18 mouse cellular contexts compared by ENCODE assay signal in the genomic region with DNA sequence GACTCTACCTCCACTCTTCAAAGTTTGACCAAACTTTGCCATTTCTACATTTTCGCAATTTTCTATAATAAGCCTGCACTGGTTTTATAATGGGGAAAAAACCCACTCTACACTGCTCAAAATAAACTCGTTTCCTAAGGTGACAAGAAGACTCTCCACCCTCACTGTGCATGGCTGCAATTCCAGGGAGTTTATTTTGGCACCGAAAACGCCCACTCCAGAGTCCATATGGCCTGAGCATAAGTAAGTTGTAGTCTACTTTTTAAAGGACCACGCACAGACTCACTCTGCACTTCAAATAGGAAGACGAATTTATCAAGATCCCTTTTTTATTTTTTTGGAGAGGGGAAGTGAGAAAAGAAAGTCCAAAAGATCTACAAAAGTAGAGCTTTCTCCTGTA.
DNase-seq lines count a peak whose midpoint lies in the region; ATAC-seq lines count a peak whose summit lies in the region.
"Had no signal": no experiment of that assay in that cellular context is flagged by ENCODE, and none has a peak within 500 bp of the region (broad histone marks: within the 10 kb centered on the region; RNA-seq: fewer than 3 reads in every experiment).

No protein-coding gene starts in this region.

- no peak for ATAC-seq in erythroid progenitor cell, adult 5-6 weeks (replicated peaks; ENCODE audit: low FRiP score, poor library complexity, severe bottlenecking)
- ATAC-seq: CD4-positive, CD25-positive, alpha-beta regulatory T cell, adult 4 months; forebrain, embryonic 13.5 days; hindbrain, embryonic 16.5 days; intestine, embryonic 16.5 days; Patski had no signal

- peak; percentile 57 for DNase-seq in layer of hippocampus, adult 11-12 months (ENCODE audit: low spot score)
- no peak for DNase-seq in layer of hippocampus, postnatal 14 days (ENCODE audit: low spot score in 2 of 2)
- peak; percentile 34 for DNase-seq in brain, embryonic 18.5 days (ENCODE audit: low read depth, low spot score)
- peak; percentile 76 to 81 for DNase-seq in left cerebral cortex, adult 18-20 months (ENCODE audit: low spot score in 2 of 2)
- peak; percentile 87 for DNase-seq in right cerebral cortex, adult 2 months (ENCODE audit: low spot score in 2 of 2)
- no peak for DNase-seq in urinary bladder, postnatal 4 days (ENCODE audit: low spot score in 2 of 2)
- DNase-seq in kidney, postnatal 10 days, result no peak
- DNase-seq: adrenal gland, postnatal 25 days; cerebellum, adult 2 months; heart, adult 18-20 months; heart, postnatal 4 days; spleen, adult 18-20 months had no signal

Comparison
In these comparisons a context has a peak if more than half of its experiments do, and no peak if none do; other contexts are left out.
1. DNase-seq: peak in layer of hippocampus, adult 11-12 months (single experiment), brain, embryonic 18.5 days (single experiment), left cerebral cortex, adult 18-20 months (2 of 2) and right cerebral cortex, adult 2 months (2 of 2); none in layer of hippocampus, postnatal 14 days (0 of 2), urinary bladder, postnatal 4 days (0 of 2) and kidney, postnatal 10 days (single experiment).